Mouse (Mus musculus) testis, postnatal 10 days (tissue): ENCODE data around the gene Slc26a3.

Experiments
- DNase-seq: peaks from one replicate; pipeline ENCODE4 v3.0.0; 2021; ENCODE audit warnings: low spot score

Gene Slc26a3

DNA sequence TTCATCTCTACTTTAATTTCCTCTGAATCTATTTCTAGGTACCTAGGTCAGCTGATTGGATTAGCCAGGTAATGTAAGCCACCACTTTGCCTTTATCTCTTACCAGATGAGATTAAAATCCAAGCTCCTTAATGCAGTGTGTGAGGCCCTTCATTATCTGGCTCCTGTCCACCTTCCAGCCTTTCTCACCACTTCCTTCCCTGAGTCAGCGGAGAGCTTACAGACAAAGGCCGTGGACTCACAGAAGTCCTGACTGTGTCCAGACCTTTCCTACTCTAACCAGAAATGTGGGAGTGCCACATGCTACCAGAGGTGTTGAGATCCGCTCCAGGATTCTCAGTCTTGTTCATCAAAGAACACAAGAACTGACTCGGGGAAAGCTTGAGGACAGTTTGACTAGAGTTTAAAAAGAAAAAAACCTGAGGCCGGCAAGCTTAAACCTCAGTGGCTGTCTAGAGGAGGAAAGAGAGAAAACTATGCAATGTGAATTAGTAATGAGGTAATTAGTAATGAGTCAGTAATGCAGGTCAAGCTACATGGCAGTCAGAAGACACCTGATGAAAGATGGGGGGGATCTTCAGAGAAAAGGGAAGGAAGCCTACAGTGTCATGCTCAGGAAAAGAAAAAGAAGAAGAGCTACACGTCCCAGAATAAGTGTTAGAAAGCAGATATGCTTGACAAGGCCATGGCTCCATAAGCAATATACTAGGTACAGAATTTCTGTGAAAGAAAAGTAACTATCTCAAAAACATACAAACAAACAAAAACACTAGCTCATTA, 123.2 kb downstream of the Slc26a3 start:
- DNase-seq, result no peak

DNA sequence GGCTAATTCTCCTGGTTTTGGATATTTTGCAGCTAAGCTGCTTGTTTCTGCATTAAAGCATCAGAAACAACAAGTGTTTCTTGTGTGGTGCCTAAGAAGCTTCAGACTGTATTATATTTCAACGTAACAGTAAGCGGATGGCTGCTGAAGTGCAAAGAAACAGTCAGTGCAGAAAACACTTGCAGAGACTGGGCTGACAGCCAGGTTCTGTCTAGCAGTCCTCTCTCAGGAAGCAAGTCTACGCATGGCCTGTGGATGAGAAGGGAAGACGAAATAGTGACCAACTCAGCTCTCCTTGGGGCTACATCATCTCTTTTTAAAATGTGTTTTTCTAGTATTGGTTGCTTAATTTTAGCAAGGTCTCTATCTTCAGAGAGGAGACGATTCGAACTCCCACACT, 129.4 kb downstream of the Slc26a3 start:
- DNase-seq, result no peak

DNA sequence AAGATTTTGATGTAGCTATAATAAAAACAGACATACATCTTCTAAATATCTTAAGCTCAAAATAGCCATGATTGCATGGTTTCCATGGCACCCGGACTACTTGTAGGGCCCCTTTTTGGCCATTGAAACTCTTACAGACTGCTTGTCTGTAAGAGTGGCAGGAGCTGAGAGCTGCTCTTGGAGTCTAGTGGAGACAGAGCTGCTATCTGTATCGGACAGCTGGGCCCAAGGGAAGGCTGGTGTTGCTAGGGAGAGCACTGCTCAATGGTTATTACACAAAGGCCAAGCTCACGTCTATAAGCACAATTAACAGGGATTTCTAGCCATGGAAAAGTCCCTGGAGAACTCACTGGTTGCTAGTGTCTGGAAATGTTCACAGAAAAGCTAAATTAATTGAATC, 130.7 kb downstream of the Slc26a3 start:
- DNase-seq, result no peak
